26 mouse cellular contexts compared by ENCODE assay signal in genomic region chr16:43029243-43029642, GRCm38 (mm10).
DNase-seq lines count a peak whose midpoint lies in the region; ATAC-seq and TF ChIP-seq lines count a peak whose summit lies in the region.
"Had no signal": no experiment of that assay in that cellular context is flagged by ENCODE, and none has a peak within 500 bp of the region (broad histone marks: within the 10 kb centered on the region; RNA-seq: fewer than 3 reads in every experiment).

No protein-coding gene starts in this region.

- no peaks in the 10 kb centered on the region for H3K36me3 ChIP-seq in forebrain, embryonic 12.5 days (replicated peaks)
- H3K36me3 ChIP-seq in forebrain, embryonic 11.5 days (ENCODE audit: control insufficient read depth, insufficient read depth, low read length) = no peaks in the 10 kb centered on the region
- no peaks in the 10 kb centered on the region for H3K36me3 ChIP-seq in intestine, embryonic 15.5 days
- H3K36me3 ChIP-seq: embryonic facial prominence, embryonic 10.5 days; G1E; hindbrain, embryonic 15.5 days; limb, embryonic 15.5 days; midbrain, embryonic 13.5 days had no signal

- H3K4me3 ChIP-seq in forebrain, embryonic 12.5 days (replicated peaks) = no peak overlapping the region
- H3K4me3 ChIP-seq in forebrain, embryonic 11.5 days (ENCODE audit: low read depth, low read length) = no peak overlapping the region
- H3K4me3 ChIP-seq in layer of hippocampus, adult 2 months = no peak overlapping the region
- H3K4me3 ChIP-seq in intestine, embryonic 15.5 days (replicated peaks) = no peak overlapping the region
- H3K4me3 ChIP-seq: embryonic facial prominence, embryonic 10.5 days; hindbrain, embryonic 15.5 days; limb, embryonic 15.5 days; megakaryocyte, embryonic 14.5 days; midbrain, embryonic 13.5 days had no signal

- no peak overlapping the region for H3K27ac ChIP-seq in forebrain, embryonic 12.5 days
- H3K27ac ChIP-seq in forebrain, embryonic 11.5 days (ENCODE audit: low read depth, low read length) = no peak overlapping the region
- peak overlapping the region; percentile 63 for H3K27ac ChIP-seq in layer of hippocampus, adult 2 months
- no peak overlapping the region for H3K27ac ChIP-seq in intestine, embryonic 15.5 days
- H3K27ac ChIP-seq: embryonic facial prominence, embryonic 10.5 days; hindbrain, embryonic 15.5 days; limb, embryonic 15.5 days; liver, embryonic 14.5 days; midbrain, embryonic 13.5 days had no signal

- H3K27me3 ChIP-seq in forebrain, embryonic 12.5 days = no peaks in the 10 kb centered on the region
- no peaks in the 10 kb centered on the region for H3K27me3 ChIP-seq in forebrain, embryonic 11.5 days (ENCODE audit: control insufficient read depth, insufficient read depth, low read length)
- no peaks in the 10 kb centered on the region for H3K27me3 ChIP-seq in intestine, embryonic 15.5 days (replicated peaks)
- H3K27me3 ChIP-seq: CH12.LX; hindbrain, embryonic 15.5 days; limb, embryonic 15.5 days; megakaryocyte, embryonic 14.5 days; midbrain, embryonic 13.5 days; Patski had no signal

- H3K4me2 ChIP-seq in forebrain, embryonic 12.5 days = no peak overlapping the region
- H3K4me2 ChIP-seq in forebrain, embryonic 11.5 days (ENCODE audit: low read depth, low read length, severe bottlenecking) = no peak overlapping the region
- no peak overlapping the region for H3K4me2 ChIP-seq in intestine, embryonic 15.5 days (replicated peaks)
- H3K4me2 ChIP-seq: heart, embryonic 11.5 days; hindbrain, embryonic 15.5 days; limb, embryonic 15.5 days; lung, embryonic 14.5 days; midbrain, embryonic 13.5 days had no signal

- peak; percentile 63; the same call in 1 of the 2 replicates for ATAC-seq in forebrain, embryonic 12.5 days (ENCODE audit: low FRiP score)
- no peak for ATAC-seq in forebrain, embryonic 11.5 days (replicated peaks; ENCODE audit: low FRiP score)
- no peak for ATAC-seq in intestine, embryonic 15.5 days
- ATAC-seq in activated CD4-positive, CD25-positive, alpha-beta regulatory T cell, adult 4 months = no peak
- ATAC-seq: midbrain, embryonic 13.5 days; Patski had no signal

- 47% methylated on average over 3 of the region's 3 CpGs for WGBS in forebrain, embryonic 12.5 days
- 49% methylated on average over 3 of the region's 3 CpGs for WGBS in forebrain, embryonic 11.5 days
- WGBS in intestine, embryonic 15.5 days = 46% methylated on average over 3 of the region's 3 CpGs

- H3K4me1 ChIP-seq in forebrain, embryonic 12.5 days = no peaks in the 10 kb centered on the region
- H3K4me1 ChIP-seq in forebrain, embryonic 11.5 days (replicated peaks; ENCODE audit: control insufficient read depth, insufficient read depth, low read length) = no peaks in the 10 kb centered on the region
- no peaks in the 10 kb centered on the region for H3K4me1 ChIP-seq in intestine, embryonic 15.5 days (replicated peaks)
- H3K4me1 ChIP-seq: embryonic facial prominence, embryonic 10.5 days; hindbrain, embryonic 15.5 days; limb, embryonic 15.5 days; megakaryocyte, embryonic 14.5 days; midbrain, embryonic 13.5 days had no signal

- TF ChIP-seq CTCF in layer of hippocampus, adult 2 months (conservative IDR thresholded peaks at IDR 0.05) = no peak

- H3K9me3 ChIP-seq in forebrain, embryonic 12.5 days = no peaks in the 10 kb centered on the region
- no peaks in the 10 kb centered on the region for H3K9me3 ChIP-seq in forebrain, embryonic 11.5 days (ENCODE audit: control insufficient read depth, low read length)
- no peaks in the 10 kb centered on the region for H3K9me3 ChIP-seq in intestine, embryonic 15.5 days
- H3K9me3 ChIP-seq: embryonic facial prominence, embryonic 10.5 days; G1E; hindbrain, embryonic 15.5 days; limb, embryonic 15.5 days; megakaryocyte, embryonic 14.5 days; midbrain, embryonic 13.5 days had no signal

- no peak overlapping the region for H3K9ac ChIP-seq in forebrain, embryonic 12.5 days
- H3K9ac ChIP-seq in forebrain, embryonic 11.5 days (ENCODE audit: low read length) = no peak overlapping the region
- H3K9ac ChIP-seq in intestine, embryonic 15.5 days = no peak overlapping the region
- H3K9ac ChIP-seq: hindbrain, embryonic 15.5 days; limb, embryonic 15.5 days; liver, embryonic 14.5 days; lung, embryonic 14.5 days; midbrain, embryonic 13.5 days had no signal

- DNase-seq in forebrain, embryonic 11.5 days (ENCODE audit: low spot score) = no peak
- peak; percentile 17 to 25 for DNase-seq in layer of hippocampus, adult 2 months (ENCODE audit: low spot score in 2 of 2)
- DNase-seq in layer of hippocampus, postnatal 36 days = no peak
- peak; percentile 73 for DNase-seq in cerebellum, adult 9-10 months
- DNase-seq: adrenal gland, adult 2 months; B cell, adult 2 months; gastrocnemius, postnatal 14 days; heart, adult 11 months; kidney, adult 8-10 months; kidney, postnatal 14 days; left cerebral cortex, postnatal 4 days; lung, embryonic 14.5 days; lung, postnatal 36 days had no signal

Comparison
In these comparisons a context has a peak if more than half of its experiments do, and no peak if none do; other contexts are left out.
1. DNase-seq: peak in layer of hippocampus, adult 2 months (2 of 2) and cerebellum, adult 9-10 months (single experiment); none in forebrain, embryonic 11.5 days (single experiment) and layer of hippocampus, postnatal 36 days (0 of 2).